Mouse (Mus musculus): ENCODE data around the gene Cbx8.

Cbx8 gene

DNA sequence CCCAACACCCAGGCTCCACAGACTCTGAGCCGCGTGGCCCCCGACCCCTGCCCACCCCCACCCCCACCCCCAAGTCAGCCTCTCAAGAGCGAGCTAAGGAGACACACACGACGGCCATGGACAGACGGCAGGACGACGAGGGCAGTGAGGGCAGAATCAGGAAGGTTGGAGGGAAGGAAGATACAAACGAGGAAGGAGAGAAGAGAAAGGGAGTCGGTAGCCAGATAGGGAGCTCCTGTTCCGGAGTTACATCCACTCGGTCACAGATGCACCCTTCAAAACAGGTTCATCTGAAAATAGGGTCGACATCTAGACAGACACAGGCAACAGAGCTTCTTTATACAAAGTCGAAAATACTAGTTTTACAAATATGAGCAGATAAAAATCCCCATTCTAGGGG lies 4.3 kb downstream of the Cbx8 start:
- in situ Hi-C loops (cut with MboI, MseI) = no loop called here

DNA sequence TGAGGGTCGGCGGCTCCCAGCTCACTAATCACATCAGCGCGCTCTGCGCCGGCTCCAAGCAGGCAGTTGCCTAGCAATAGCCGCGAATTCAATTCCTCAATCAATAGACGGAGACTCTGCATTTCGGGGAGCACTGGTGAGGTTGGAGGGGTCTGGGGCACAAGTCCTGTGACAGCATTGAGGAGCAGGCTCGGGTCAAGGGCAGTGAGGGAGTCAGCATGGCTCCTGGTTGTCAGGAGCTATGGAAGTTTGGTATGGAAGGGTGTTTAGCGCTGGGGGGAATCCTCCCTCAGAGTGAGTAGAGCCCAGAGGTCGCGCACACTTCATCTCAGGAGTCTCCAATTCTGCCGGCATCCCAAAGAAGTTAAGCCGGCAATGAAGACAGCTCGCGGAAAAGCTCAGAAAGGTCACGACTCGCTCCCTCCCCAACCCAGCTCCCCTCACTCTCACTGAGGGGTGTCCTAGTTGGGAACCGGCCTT lies 5.0 kb downstream of the Cbx8 start:
- in situ Hi-C loops (cut with MboI, MseI) = no loop called here

DNA sequence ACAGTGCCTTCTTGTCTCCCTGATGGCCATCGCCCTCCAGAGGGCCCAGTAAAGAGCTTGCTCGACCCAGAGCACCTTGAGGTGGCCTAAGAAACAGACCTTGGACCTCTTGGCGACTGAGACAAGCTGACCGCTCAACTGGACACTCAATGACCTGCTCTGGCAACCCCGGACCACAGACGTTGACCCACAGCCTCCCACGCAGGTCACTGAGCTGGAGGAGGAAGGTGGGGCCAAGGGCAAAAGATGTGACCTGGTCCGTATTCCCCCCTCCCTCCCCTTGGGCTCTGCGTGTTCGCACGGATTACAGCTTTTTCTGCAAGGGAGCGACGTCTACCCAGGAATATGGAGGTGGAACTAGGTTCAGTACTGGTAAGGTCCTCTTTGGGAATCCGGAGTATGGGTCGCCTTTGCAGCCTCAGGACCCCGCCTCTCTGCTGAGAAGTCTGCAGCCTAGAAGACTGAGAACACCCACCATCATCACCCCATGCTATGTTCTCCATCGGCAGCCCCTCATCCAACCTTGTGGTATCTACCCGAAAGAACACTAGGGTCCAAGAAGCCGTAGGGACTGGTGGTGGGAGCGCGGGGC lies 5.6 kb downstream of the Cbx8 start:
- in situ Hi-C loops (cut with MboI, MseI) = no loop called here

DNA sequence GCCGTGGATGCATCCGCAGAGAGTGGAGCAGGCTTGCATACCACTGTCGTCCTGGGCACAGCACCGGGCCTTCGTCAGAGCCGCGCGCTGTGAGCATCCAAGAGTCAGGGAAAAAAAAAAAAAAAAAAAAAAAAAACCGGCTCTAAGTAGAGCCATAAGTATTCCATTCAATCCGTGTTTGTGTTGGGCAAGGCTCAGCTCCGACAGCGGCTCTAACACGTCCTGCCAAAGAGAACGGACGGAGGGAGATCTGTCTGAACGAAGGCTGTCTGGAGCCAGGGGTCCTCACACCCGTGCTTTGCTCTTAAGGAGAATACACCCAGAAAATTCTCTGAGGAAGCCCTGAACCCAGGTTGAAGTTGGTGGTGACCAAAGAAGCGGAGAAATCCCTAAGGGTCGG lies 6.1 kb downstream of the Cbx8 start:
- in situ Hi-C loops (cut with MboI, MseI) = no loop called here

DNA sequence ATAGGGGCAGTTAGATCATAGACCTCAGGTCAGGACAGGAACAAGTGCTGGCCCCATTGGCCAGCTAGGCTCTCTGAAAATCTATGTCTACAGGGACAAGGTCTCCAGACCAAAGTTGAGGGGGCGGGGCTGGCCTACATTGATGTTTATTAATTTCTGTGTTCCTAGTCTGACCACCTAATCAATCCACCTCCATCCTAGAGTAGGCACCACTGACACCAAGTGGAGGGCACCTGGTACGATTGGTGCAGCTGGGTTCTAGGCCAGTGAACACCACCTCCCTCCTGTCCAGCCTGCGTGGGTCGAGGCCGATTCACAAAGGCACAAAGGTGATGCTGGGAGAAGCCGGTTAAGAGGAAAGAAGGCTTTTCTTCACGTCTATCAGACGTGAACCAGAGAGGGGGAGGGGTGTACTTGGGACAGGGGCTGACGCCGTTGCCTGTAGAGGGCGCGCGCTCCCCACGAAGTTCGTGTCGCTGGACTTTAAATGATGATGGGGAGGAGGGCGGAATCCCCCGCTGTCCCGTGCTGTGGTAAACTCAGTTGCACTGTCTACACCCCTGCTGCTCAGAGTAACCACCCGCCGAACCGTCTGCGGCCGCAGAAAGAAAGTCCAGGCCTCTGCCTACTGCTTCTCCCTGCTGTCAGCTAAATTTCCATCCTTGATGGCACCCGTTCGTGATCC lies 6.8 kb downstream of the Cbx8 start:
- in situ Hi-C loops (cut with MboI, MseI) = no loop called here

DNA sequence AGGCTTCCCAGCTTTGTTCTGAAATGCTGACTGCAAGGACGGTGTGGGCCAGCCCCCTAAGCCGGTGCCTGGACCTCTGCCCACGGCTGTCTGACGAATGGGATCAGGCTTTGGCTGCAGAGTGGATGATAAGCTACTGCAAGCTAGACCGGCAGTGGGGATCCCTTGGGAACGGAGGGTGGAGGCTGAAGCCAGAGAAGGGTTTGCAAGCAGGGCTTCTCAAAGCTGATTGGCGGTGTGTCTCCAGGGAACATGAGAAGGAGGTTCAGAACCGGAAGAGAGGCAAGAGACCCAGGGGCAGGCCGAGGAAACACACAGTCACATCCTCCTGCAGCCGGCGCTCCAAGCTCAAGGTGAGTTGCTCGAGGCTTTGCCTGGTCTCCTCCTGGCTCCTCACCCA lies 14.6 kb downstream of the Cbx8 start:
- in situ Hi-C loops (cut with MboI, MseI) = no loop called here

DNA sequence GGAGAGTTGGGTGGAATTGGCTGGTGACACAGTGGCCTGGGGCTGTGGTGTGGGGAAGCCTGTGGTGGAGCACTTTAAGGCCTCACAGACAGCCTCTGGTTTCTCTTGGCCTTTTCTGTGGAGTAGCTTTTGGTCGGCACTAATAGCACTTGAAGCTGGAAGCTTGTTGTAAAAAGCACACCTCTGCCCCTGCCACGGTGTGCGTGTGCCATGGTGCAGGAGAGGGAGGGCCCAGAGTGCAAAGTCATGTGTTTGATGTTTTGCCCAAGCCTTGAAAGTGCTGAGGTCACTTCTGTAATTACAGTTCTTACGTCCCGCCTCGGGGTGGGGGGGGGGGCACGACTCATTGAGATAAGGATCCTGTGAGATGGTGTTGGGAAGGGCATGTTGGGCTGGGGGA lies 16.5 kb downstream of the Cbx8 start:
- in situ Hi-C loops (cut with MboI, MseI) = no loop called here

DNA sequence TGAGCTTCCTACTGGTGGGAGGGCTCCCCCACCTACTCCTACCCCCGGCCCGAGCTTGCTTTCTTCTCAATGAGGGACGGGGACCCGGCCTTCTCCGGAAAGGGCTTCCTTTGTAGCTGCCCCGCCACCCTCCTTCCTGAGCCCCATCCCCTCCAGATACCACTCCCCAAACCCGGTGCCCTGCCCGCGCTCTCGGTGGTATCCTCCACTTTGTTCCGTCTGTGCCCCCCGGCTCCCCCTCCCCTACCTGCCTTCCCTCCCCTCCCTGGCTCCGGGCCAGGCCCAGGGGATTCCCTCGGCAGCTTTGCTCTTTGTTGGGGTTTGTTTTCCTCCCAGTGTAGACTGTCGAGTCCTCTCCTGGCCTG lies 17.2 kb downstream of the Cbx8 start:
- in situ Hi-C loops (cut with MboI, MseI) = no loop called here

DNA sequence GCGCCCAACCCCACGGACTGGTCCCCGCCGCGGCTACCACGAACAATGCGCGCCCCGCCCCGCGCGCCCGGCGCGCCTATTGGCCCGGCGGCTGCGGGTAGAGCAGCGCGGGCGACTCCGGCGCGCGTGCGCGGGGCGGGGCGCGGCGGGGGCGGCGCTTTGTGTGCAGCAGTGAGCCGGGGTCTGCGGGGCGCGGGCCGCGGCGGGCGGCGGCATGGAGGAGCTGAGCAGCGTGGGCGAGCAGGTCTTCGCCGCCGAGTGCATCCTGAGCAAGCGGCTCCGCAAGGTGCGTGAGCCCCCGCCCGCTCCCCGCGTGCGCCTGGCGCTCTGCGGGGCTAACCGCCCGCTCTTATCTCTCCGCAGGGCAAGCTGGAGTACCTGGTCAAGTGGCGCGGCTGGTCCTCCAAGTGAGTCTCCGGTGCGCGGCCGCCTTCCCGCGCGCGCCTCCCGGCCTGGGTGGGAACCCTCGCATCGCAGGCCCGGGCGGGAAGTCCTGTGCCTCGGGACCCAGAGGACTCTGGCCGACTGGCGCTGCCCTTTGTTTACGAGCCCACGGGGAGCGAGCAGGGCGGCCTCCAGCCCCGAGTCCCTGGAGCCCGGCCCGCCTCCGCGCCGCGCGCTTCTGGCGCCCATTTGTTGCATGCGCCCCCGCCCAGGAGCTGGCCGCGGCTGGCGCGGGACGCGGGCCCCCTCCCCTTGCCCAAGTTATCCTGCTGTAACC lies 17.7 kb downstream of the Cbx8 start, which contains the start of gene Cbx2:
Cbx2 (plus strand) TSS at position 68 of the 721 bp plus-strand sequence.
- in situ Hi-C loops (cut with MboI, MseI) = no loop called here

DNA sequence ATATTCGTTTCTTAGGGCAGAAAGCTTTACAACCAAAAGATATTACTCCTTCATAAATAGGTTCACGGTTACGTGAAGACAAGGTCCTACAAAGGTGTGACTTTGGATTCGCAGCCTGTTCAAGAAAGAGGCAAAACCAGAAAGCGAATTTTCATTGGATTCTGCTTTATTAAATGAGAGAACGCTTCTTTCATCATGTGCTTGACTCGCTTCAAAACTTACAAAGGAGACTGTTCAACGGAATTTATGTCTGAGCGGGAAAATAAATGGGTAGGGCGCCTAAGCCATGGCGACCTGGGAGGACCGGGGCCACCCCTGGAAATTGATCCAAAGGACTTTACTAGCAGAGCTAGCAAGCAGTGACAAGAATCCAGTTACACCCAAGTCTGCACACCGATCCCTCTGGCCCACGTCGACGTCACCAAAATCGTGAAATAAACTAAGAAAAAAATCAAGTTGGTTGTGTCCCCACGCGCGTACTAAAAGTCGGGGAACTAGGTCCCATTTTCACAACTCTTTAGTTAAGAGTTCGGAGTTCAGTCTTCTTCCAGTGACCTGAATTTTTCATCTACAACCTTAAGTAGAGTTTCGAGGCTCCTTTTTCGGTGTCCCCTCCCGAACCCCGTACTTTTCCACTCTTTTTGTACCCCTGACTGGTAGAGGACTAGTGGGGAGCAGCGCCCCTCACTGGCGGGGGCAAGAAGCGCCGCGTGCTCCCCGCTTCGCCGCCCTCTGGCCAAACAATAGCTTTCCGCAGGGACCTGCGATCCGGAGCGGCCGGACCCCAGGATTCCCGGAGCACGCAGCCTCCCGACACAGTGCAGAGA lies 18.5 kb downstream of the Cbx8 start:
- in situ Hi-C loops (cut with MboI, MseI) = no loop called here

DNA sequence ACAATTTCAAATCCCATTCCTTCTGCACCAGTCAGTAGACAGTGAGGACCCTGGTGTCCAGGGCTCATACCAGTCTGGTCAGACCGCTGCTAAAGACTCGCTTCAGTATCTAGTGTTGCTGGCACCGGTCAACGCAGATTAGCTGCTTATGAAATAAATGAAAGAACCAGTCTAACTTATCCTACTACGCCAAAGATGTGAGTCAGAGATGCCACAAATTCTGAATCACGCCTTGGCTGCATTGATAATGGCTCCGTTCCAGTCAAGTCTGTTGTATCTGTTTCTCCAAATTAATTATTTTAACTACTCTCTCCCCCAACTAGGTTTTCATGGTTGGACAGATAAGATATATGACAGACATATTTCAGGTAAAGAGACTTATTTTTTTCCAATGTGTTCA lies 19.6 kb downstream of the Cbx8 start:
- in situ Hi-C loops (cut with MboI, MseI) = no loop called here

DNA sequence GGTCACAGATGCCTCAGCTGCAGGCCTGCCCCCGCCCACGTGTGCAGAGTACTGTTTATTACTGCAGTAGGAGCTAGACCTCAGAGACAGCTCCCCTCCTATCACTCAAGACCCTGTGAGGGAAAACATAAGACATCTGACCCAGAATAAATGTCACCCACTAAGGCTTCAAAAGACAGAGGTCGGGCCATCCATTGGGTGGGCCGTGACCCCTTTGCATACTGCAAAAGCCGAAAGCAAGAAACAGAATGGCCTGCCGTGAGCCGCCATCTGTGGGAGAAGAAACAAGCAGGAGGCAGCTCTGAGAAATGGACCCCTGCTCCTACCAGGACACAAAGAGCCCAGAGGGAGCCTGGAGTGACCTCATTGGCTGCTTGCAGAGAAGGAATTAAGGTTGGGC lies 23.3 kb downstream of the Cbx8 start:
- in situ Hi-C loops (cut with MboI, MseI) = no loop called here

DNA sequence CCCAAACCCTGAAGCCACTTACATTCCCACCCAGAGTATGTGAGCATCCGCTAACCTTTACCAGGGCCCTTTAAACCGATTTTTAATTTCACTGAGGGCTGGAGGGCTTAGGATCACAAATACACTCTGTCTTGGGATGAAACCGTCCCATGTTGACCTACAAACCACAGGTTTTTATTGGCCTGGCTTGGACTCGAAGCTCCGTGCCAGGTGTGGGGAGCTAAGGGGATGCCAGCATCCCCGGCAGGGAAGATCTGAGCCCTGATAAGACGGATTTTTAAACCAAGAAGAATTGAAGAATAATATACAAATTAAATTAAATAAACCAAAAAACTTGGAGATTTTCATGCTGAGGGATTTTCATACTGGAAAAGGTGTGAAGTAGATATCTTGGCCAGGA lies 26.3 kb downstream of the Cbx8 start:
- in situ Hi-C loops (cut with MboI, MseI) = loop anchor here (5.0 kb wide), 1 partner anchor 83 kb away; no protein-coding TSS in a partner anchor

DNA sequence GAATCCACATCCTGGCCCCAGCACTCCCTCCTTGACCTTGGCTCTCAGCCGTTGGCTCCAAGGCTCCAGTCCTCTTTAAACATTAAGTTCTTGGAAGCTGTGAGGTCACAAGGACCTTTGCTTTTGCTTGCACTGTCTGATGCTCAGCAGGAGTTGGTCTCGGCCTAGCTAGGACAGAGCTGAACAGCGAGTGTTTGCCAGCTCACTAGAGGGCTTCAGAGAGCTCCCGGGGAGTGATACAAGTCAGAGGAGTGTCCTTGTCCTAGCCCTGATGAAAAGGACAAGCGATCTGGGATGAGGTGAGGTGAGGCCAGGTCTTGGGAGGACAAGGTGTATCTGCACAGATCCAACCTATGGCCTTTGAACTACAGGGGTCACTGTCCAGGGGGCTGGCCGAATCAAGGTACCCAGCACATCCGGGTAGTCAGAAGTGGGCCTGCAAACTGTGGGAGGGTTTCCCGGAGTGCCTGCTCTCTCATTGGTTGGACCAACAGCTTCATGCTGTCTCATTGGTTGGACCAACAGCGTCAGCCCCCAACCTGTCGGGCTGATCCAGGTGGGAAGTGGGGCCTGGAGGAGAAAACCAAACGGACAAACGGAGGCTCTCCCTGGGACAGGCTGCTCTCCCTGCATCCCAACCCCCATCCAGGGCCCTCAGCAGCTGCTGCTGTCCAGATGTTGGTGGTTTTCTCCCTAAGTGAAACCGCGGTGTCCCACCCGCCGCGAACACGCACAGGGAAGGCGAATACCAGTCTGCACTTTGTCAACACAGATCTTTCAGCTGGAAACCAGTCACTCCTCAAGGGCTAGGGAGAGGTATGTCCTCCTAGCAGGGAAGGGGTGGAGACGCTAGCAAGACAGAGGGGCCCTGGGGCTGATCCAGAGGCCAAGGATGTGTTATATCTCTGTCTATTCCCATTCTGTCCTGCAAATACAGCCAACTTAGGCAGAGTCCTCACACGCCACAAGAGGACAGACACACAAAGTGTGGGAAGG lies 33.0 kb downstream of the Cbx8 start:
- in situ Hi-C loops (cut with MboI, MseI) = no loop called here

DNA sequence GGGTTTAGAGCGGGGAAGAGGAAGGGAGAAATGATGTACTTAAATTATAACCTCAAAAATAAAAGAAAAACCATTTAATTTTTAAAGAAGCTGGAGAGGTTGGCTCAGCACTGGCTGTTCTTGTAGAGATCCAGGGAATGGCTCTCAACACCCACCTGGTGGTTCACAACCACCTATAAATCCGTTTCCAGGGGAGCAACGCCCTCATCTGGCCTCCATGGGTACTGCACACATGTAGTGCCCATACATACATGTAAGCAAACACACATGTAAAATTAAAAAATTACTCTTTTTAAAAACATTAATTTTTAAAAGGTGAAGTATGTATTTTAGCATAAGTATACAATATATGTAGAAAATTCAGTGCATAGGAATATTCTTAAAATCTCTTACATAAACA lies 34.3 kb downstream of the Cbx8 start:
- in situ Hi-C loops (cut with MboI, MseI) = no loop called here

DNA sequence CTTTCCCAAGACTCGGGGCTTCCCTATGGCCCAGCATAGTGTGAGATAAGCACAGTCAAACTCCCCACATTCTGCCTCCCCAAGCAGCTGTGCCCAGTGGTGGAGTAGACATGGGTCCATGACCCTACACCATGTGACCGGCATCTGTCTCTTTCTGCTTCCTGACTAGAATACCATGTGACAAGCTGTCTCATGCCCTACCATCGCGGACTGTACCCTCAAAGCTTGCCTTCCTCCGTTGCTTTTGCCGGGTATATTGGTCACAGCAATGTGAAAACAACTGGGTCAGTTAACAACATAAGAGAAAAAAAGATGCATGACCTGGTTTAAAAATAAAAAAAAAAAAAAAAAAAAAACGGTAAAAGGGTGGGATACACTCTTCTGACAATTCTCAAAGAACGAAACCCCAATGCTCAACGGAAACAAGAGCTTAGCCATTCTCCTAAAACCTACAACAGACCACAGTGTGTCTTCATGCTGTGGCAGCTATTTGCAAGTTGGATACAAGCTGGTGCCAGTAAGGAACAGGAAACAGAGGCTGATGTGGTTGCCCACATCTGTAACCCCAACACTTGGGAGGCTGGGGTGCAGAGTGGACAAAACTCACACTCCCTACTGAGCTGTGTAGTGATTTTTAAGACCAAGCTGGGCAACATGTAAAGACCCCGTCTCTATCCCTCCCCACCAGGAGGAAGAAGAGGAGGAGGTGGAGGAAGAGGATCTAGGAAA lies 35.1 kb downstream of the Cbx8 start:
- in situ Hi-C loops (cut with MboI, MseI) = no loop called here

DNA sequence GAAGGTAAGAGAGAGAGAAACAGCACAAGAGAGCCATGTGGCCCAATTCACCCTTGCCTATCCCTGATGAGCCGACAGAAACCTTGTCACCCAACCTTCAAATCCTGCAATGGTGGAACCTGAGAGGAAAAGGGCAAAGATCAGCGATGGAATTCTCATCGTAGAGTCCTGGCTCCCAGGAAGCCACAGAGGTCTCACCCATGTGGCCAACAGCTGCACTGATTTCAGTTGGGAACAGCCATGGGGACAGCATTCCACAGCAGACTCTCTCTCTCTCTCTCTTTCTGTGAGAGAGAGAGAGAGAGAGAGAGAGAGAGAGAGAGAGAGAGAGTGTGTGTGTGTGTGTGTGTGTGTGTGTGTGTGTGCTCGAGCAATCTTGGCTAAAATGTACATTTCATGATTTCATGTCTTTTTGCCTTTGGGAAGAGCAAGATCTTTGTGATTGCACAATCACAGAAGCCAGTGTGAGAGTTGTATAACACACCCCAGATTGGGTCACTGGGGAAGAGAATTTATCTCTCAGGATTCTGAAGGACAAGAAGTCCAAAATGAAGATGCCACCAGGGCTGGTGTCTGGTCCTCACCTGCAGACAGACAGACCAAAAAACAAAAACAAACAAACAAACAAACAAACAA lies 39.2 kb downstream of the Cbx8 start:
- in situ Hi-C loops (cut with MboI, MseI) = no loop called here

DNA sequence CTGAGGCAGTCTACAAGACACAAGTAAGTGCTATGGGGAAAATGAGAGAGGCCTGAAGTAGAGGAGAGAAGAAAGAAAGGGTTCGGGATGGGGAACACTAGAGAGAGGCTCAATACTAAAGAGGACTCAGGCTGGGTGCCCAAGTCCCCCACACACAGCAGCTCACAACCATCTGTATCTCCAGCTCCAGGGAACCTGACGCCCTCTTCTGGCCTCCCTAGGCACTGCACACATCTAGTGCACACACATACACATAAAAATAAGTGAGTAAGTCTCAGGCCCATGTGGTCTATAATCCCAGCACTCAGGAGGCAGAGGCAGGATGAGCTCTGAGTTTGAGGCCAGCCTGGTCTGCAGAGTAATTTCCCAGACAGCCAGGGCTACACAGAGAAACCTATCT lies 39.9 kb downstream of the Cbx8 start:
- in situ Hi-C loops (cut with MboI, MseI) = no loop called here

DNA sequence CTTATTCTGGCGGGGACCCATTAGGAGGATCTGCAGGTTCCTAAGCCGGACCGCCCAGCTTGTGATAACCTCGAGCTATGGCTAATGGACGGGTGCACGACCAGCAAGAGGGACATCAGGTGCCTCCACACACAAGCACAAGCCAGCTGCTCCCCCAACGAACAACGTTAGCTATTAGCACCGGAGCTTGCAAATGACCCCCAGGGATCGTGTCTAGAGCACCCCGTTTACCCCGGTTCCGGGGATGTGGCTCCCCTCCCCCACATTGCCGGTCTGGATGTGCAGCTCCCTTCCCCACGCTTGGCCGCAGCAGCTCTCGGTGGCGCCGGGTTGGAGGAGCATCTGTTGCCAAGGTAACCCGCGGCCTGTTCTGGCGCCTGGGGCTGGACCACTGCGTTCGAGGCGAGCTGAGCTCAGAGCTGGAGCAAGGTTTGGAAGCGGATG lies 41.4 kb downstream of the Cbx8 start:
- in situ Hi-C loops (cut with MboI, MseI) = no loop called here

Measured in regulatory T cell (primary cell).